Mouse (Mus musculus): ENCODE measurements around the gene Dnajb13. TPM values are rescaled to one million over a fixed set of nuclear protein-coding genes. Genes with fewer than 3 reads are reported as not detected.

Dnajb13 gene
- total and polyA plus RNA-seq, 3 experiments, result 2.0 to 3.6 TPM; not detected in 1

GRCm38 (mm10) chr7:100557241-100557640 is 42.5 kb upstream of the Dnajb13 start:
- TF ChIP-seq MAZ (IDR thresholded peaks at IDR 0.05; ENCODE audit: low read depth, low read length), result no peak
- no peak for TF ChIP-seq TAL1 (IDR thresholded peaks at IDR 0.05; ENCODE audit: low read length)
- no peak for TF ChIP-seq USF1 (IDR thresholded peaks at IDR 0.05; ENCODE audit: low read depth, low read length)
- TF ChIP-seq CHD1 (IDR thresholded peaks at IDR 0.05; ENCODE audit: low read depth, low read length), result no peak
- no peak for TF ChIP-seq ETS1 (IDR thresholded peaks at IDR 0.05; ENCODE audit: low read depth, low read length)
- TF ChIP-seq HCFC1 (IDR thresholded peaks at IDR 0.05; ENCODE audit: low read depth, low read length), result no peak
- no peak for TF ChIP-seq KAT2A (conservative IDR thresholded peaks at IDR 0.05; ENCODE audit: low read depth, low read length)
- no peak for TF ChIP-seq EP300 (IDR thresholded peaks at IDR 0.05; ENCODE audit: low read depth in 1 of 2, low read length in 2 of 2)
- no peak for TF ChIP-seq ZC3H11A (IDR thresholded peaks at IDR 0.05; ENCODE audit: low read depth, low read length)
- TF ChIP-seq USF2 (IDR thresholded peaks at IDR 0.05; ENCODE audit: borderline replicate concordance in 1 of 2, insufficient read depth in 1 of 2, low read depth in 1 of 2, low read length in 2 of 2), result no peak
- no peak for TF ChIP-seq ZNF384 (IDR thresholded peaks at IDR 0.05; ENCODE audit: low read depth, low read length)
- no peak for TF ChIP-seq CTCF (IDR thresholded peaks at IDR 0.05 in 2 of 3, conservative IDR thresholded peaks at IDR 0.05 in 1 of 3; ENCODE audit: control insufficient read depth in 1 of 3, insufficient read depth in 1 of 3, low read depth in 2 of 3, low read length in 3 of 3, poor library complexity in 1 of 3, severe bottlenecking in 1 of 3)
- TF ChIP-seq MYB (IDR thresholded peaks at IDR 0.05; ENCODE audit: low read depth, low read length), result no peak
- TF ChIP-seq UBTF (IDR thresholded peaks at IDR 0.05; ENCODE audit: borderline replicate concordance, insufficient read depth, low read depth, low read length), result no peak
- no peak for TF ChIP-seq MAFK (IDR thresholded peaks at IDR 0.05; ENCODE audit: borderline replicate concordance, low read depth, low read length)
- Histone ChIP-seq H3K4me3 (ENCODE audit: control insufficient read depth in 1 of 2, insufficient read depth in 1 of 2, low read depth in 2 of 2, low read length in 2 of 2) (no peak overlapping the region), H3K9ac (ENCODE audit: control insufficient read depth, low read depth, low read length, poor library complexity, severe bottlenecking) (no peak overlapping the region), H3K27ac (ENCODE audit: control insufficient read depth, low read depth, low read length) (no peak overlapping the region), H3K36me3 (ENCODE audit: control insufficient read depth in 1 of 2, insufficient read depth in 2 of 2, low read length in 2 of 2) (peaks cover 0 to 4% of the 10 kb centered on the region in 2 experiments; a peak in 3 of 4 replicates), H3K9me3 (replicated peaks; ENCODE audit: insufficient read depth, low read length) (no peaks in the 10 kb centered on the region), H3K79me2 (ENCODE audit: control insufficient read depth, insufficient read depth, low read length, poor library complexity) (no peaks in the 10 kb centered on the region), H3K27me3 (ENCODE audit: control insufficient read depth in 1 of 2, insufficient read depth in 2 of 2, low read length in 2 of 2) (no peaks in the 10 kb centered on the region), H3K4me1 (ENCODE audit: control insufficient read depth in 1 of 2, insufficient read depth in 2 of 2, low read length in 2 of 2) (0 out of 4 replicates have a peak, but pooled peaks cover 0 to 3% of the 10 kb centered on the region in 2 experiments)
- DNase-seq (ENCODE audit: low read depth, low spot score), result no peak

- Histone ChIP-seq H3K36me3 (ENCODE audit: control insufficient read depth in 1 of 2, insufficient read depth in 2 of 2, low read length in 2 of 2) (peaks cover 0 to 4% of the 10 kb centered on the region in 2 experiments; a peak in 2 of 4 replicates), H3K27me3 (ENCODE audit: control insufficient read depth in 1 of 2, insufficient read depth in 2 of 2, low read length in 2 of 2) (no peaks in the 10 kb centered on the region), H3K4me1 (ENCODE audit: control insufficient read depth in 1 of 2, insufficient read depth in 2 of 2, low read length in 2 of 2) (0 out of 4 replicates have a peak, but pooled peaks cover 0 to 3% of the 10 kb centered on the region in 2 experiments), H3K27ac (ENCODE audit: control insufficient read depth, low read depth, low read length) (no peak overlapping the region), H3K79me2 (ENCODE audit: control insufficient read depth, insufficient read depth, low read length, poor library complexity) (no peaks in the 10 kb centered on the region), H3K9ac (ENCODE audit: control insufficient read depth, low read depth, low read length, poor library complexity, severe bottlenecking) (no peak overlapping the region), H3K4me3 (ENCODE audit: control insufficient read depth in 1 of 2, insufficient read depth in 1 of 2, low read depth in 2 of 2, low read length in 2 of 2) (no peak overlapping the region), H3K9me3 (replicated peaks; ENCODE audit: insufficient read depth, low read length) (no peaks in the 10 kb centered on the region)
- TF ChIP-seq MXI1 (IDR thresholded peaks at IDR 0.05; ENCODE audit: low read depth, low read length), result no peak
- TF ChIP-seq RAD21 (IDR thresholded peaks at IDR 0.05; ENCODE audit: low read depth, low read length), result no peak
- TF ChIP-seq SMC3 (IDR thresholded peaks at IDR 0.05; ENCODE audit: low read depth, low read length), result no peak
- TF ChIP-seq USF1 (IDR thresholded peaks at IDR 0.05; ENCODE audit: low read depth, low read length), result no peak
- no peak for TF ChIP-seq CHD1 (IDR thresholded peaks at IDR 0.05; ENCODE audit: low read depth, low read length)
- no peak for TF ChIP-seq MEF2A (IDR thresholded peaks at IDR 0.05; ENCODE audit: extremely low read depth, insufficient replicate concordance, low read depth, low read length, poor library complexity, severe bottlenecking)
- TF ChIP-seq POLR2AphosphoS5 (IDR thresholded peaks at IDR 0.05; ENCODE audit: borderline replicate concordance, low read depth, low read length), result no peak
- TF ChIP-seq BHLHE40 (IDR thresholded peaks at IDR 0.05; ENCODE audit: borderline replicate concordance, low read depth, low read length), result no peak
- no peak for TF ChIP-seq UBTF (IDR thresholded peaks at IDR 0.05; ENCODE audit: borderline replicate concordance, insufficient read depth, low read depth, low read length)
- no peak for TF ChIP-seq MYB (IDR thresholded peaks at IDR 0.05; ENCODE audit: low read depth, low read length)
- DNase-seq (ENCODE audit: low read depth, low spot score), result no peak
Observed at GRCm38 (mm10) chr7:100555431-100555951, 40.7 kb upstream of the Dnajb13 start.

Measured in MEL (cell line).